17 mouse cellular contexts compared by ENCODE assay signal in the genomic region with DNA sequence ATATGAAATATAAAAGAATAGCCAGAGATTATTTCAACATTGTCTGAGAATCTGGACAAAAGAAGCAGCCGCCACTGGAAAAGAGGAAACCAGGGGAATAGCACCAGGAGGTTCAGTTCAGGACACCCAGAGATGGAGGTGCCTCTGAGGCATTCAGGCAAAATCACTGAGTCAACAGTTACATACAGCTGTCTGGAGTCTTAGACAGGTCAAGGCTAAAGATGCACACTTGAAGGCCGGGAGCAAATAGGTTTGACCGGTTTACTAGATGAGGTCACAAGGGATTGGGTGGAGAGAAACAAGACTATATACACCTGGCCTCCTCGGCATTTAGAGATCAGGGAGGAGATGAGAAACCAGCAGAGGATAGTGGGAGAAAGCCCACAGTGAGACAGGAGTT.
DNase-seq lines count a peak whose midpoint lies in the region; TF ChIP-seq lines count a peak whose summit lies in the region.
"Had no signal": no experiment of that assay in that cellular context is flagged by ENCODE, and none has a peak within 500 bp of the region (broad histone marks: within the 10 kb centered on the region; RNA-seq: fewer than 3 reads in every experiment).

No protein-coding gene starts in this region.

- intact Hi-C loops in gastrocnemius, adult 2 months (cut with DNase I), result no loop called here
- intact Hi-C loops in gastrocnemius, postnatal 14 days (cut with DNase I; ENCODE audit: low total_unique reads), result no loop called here
- intact Hi-C loops in heart, postnatal 25 days (cut with DNase I), result no loop called here

- H3K4me3 ChIP-seq in gastrocnemius, adult 2 months, result no peak overlapping the region
- H3K4me3 ChIP-seq: forebrain, embryonic 13.5 days; hindbrain, embryonic 13.5 days had no signal

- TF ChIP-seq CTCF in gastrocnemius, adult 2 months (IDR thresholded peaks at IDR 0.05), result no peak

- H3K27ac ChIP-seq in gastrocnemius, adult 2 months, result peak overlapping the region; percentile 41
- H3K27ac ChIP-seq: forebrain, embryonic 13.5 days; hindbrain, embryonic 13.5 days; hindbrain, postnatal 0 days had no signal

- no peak for DNase-seq in gastrocnemius, adult 2 months
- no peak for DNase-seq in gastrocnemius, postnatal 14 days
- DNase-seq in heart, adult 8-10 months (ENCODE audit: low spot score), result peak; percentile 50
- DNase-seq in heart, postnatal 25 days (ENCODE audit: low spot score), result no peak
- peak; percentile 37 for DNase-seq in adipocyte (ENCODE audit: low spot score)
- peak; percentile 31 for DNase-seq in skeletal muscle tissue, adult 2 months (ENCODE audit: low read depth, low spot score)
- DNase-seq in ovary, adult 18-20 months (ENCODE audit: low spot score), result no peak
- DNase-seq: adrenal gland, adult 8-10 months; cerebellum, adult 11-12 months; cerebellum, adult 9-10 months; cerebellum, postnatal 25 days; forebrain, postnatal 0 days; kidney, adult 11 months; kidney, adult 9 months had no signal

Comparison
In these comparisons a context has a peak if more than half of its experiments do, and no peak if none do; other contexts are left out.
1. DNase-seq: peak in heart, adult 8-10 months (single experiment), adipocyte (single experiment) and skeletal muscle tissue, adult 2 months (single experiment); none in gastrocnemius, adult 2 months (single experiment), gastrocnemius, postnatal 14 days (single experiment), heart, postnatal 25 days (single experiment) and ovary, adult 18-20 months (single experiment).